Mouse (Mus musculus) stomach, embryonic 16.5 days (tissue): Measurements from ENCODE around the gene Mier3. TPM values are rescaled to one million over a fixed set of nuclear protein-coding genes. Genes with fewer than 3 reads are reported as not detected.

Source experiments
- ATAC-seq: fragments of 200-750 bp; cut with Nextera tagmentation; 2 replicates; pipeline ENCODE4 v1.8.0; 2017; ENCODE audit warnings: moderate number of reproducible peaks, moderate TSS enrichment; ENCODE audit not compliant: insufficient read depth, low FRiP score
- H3K27ac ChIP-seq: fragments of 300-500 bp; sonication (generic); 2 replicates; pipeline ENCODE4 v1.5.1; 2014; ENCODE audit warnings: low read length
- H3K27me3 ChIP-seq: fragments of 300-500 bp; sonication (generic); 2 replicates; pipeline ENCODE4 v1.6.1; 2014; ENCODE audit warnings: low read length, control low read depth, mixed read lengths; ENCODE audit not compliant: control insufficient read depth, insufficient read depth
- H3K36me3 ChIP-seq: fragments of 300-500 bp; sonication (generic); 2 replicates; pipeline ENCODE4 v1.6.1; 2014; ENCODE audit warnings: low read length; ENCODE audit not compliant: control insufficient read depth, insufficient read depth
- H3K4me1 ChIP-seq: fragments of 300-500 bp; sonication (generic); 2 replicates; pipeline ENCODE4 v1.6.1; 2014; ENCODE audit warnings: low read length, control low read depth, mixed read lengths; ENCODE audit not compliant: control insufficient read depth, insufficient read depth
- H3K4me2 ChIP-seq: fragments of 300-500 bp; sonication (generic); 2 replicates; pipeline ENCODE4 v1.6.1; 2014; ENCODE audit warnings: low read depth, low read length, mixed read lengths
- H3K4me3 ChIP-seq: fragments of 300-500 bp; sonication (generic); replicated peaks from 2 replicates; pipeline ENCODE4 v1.5.1; 2014; ENCODE audit warnings: mild to moderate bottlenecking, low read length
- H3K9ac ChIP-seq: fragments of 300-500 bp; sonication (generic); 2 replicates; pipeline ENCODE4 v1.6.1; 2014; ENCODE audit warnings: low read length
- H3K9me3 ChIP-seq: fragments of 300-500 bp; sonication (generic); replicated peaks from 2 replicates; pipeline ENCODE4 v1.6.1; 2016; ENCODE audit warnings: low read length, control low read depth; ENCODE audit not compliant: control insufficient read depth
- WGBS: fragments of 180-500 bp; shearing (Covaris S2); extraction: QIAGEN DNeasy Blood & Tissue Kit; methylation state at CpG from one replicate; pipeline ENCODE4 v1.1.7; 2014; 5-methylcytosine and 5-hydroxymethylcytosine counted together
- polyA plus RNA-seq: library from polyadenylated mRNA; unstranded; fragments of >200 nt; fragmentation: Nextera tagmentation; extraction: Ambion mirVana; gene quantifications from 2 replicates; pipeline ENCODE4 v1.2.1, GENCODE M21; 2015

Mier3 gene
- polyA plus RNA-seq, 1 experiment from 2014 or later, result 18.2 TPM

DNA sequence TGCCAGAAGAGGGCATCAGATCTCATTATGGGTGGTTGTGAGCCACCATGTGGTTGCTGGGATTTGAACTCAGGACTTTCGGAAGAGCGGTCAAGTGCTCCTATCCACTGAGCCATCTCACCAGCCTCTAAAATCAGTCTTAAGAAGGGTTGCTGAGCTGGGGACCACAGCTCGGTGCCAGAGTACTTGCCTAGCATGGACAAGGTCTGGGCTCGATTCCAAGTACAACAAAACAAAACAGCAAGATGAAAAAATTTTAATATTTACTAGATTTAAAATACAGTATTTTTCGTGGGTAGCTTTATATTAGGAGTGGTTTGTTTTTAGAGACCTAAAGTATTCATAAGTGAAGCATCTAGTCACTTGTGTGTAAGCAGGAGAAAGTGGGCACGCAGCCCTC, 72.5 kb downstream of the Mier3 start:
- H3K36me3 ChIP-seq, result peaks cover 68% of the 10 kb centered on the region
- H3K4me2 ChIP-seq, result no peak overlapping the region
- H3K9ac ChIP-seq, result no peak overlapping the region
- H3K4me3 ChIP-seq, result no peak overlapping the region
- no peaks in the 10 kb centered on the region for H3K27me3 ChIP-seq
- H3K9me3 ChIP-seq, result no peaks in the 10 kb centered on the region
- no peaks in the 10 kb centered on the region for H3K4me1 ChIP-seq
- no peak overlapping the region for H3K27ac ChIP-seq
- 85% methylated on average over 6 of the region's 6 CpGs for WGBS
- ATAC-seq, result no peak

DNA sequence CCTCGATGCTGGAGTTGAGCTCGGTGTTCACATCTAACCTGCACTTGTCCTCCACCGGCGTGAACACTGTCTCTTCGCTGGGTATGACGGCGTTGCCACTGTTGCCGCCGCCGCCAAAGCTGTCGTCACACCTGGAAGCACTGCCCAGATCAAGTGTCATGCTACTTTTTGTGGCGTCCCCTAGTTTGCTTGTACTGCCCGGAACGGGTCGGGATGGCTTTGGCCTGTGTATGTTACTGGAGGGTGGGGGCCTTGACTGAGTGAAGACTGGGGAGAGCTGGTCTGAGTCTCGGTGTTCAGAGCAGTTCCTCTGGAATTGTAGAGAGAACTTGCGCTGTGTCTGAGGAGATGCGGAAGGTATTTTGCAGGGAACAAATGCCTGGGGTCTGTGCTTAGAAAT, 74.6 kb downstream of the Mier3 start:
- 95% methylated on average over 18 of the region's 18 CpGs for WGBS
- ATAC-seq, result no peak

DNA sequence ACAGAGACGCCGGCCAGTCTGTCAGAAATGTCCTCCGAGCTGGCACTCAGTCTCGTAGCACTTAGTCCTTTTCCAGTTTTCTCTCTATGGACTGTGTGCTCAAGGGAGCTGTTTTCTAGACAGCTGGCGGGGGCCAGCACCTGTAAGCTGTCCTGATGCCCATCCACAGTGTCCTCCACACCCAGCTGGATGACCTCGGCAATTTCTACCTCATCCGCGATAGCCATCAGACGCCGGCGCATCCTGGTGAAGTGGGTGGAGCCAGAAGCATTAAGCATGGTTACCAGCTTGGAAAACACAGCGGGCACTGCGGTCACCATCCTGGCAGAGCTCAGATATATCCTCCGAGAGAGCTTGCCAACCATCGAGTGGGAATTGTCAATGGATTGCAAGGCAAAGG, 75.2 kb downstream of the Mier3 start:
- H3K4me2 ChIP-seq, result no peak overlapping the region
- ATAC-seq, result no peak
- no peak overlapping the region for H3K4me3 ChIP-seq
- no peak overlapping the region for H3K9ac ChIP-seq
- H3K36me3 ChIP-seq, result peaks cover 71% of the 10 kb centered on the region
- no peak overlapping the region for H3K27ac ChIP-seq
- H3K4me1 ChIP-seq, result no peaks in the 10 kb centered on the region
- no peaks in the 10 kb centered on the region for H3K27me3 ChIP-seq
- no peaks in the 10 kb centered on the region for H3K9me3 ChIP-seq
- 96% methylated on average over 15 of the region's 15 CpGs for WGBS

More for the DNA sequence above, 74.6 kb downstream of the Mier3 start:
- Histone ChIP-seq H3K27ac (no peak overlapping the region), H3K9ac (no peak overlapping the region), H3K4me1 (no peaks in the 10 kb centered on the region), H3K4me3 (no peak overlapping the region), H3K27me3 (no peaks in the 10 kb centered on the region), H3K4me2 (no peak overlapping the region), H3K36me3 (peaks cover 67% of the 10 kb centered on the region), H3K9me3 (no peaks in the 10 kb centered on the region)

DNA sequence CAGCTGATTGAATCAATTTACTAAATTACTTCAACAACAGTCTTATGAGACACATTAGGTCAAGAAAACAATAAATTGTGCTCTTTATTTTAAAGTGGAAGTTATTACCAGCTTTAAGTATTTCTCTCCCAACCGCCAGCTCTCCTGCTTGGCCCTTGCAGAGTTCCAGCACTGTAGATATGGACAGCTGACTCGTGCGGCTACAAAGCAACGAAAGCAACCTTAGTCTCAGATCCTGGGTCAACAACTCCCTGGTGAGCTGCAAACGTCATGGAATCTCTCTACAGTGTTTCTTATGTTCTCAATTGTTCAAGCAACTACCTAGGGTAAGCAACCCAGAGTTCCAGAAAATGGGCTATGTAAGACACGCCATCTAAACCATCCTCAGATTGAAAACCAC, 76.2 kb downstream of the Mier3 start:
- no peak for ATAC-seq
- H3K4me1 ChIP-seq, result no peaks in the 10 kb centered on the region

DNA sequence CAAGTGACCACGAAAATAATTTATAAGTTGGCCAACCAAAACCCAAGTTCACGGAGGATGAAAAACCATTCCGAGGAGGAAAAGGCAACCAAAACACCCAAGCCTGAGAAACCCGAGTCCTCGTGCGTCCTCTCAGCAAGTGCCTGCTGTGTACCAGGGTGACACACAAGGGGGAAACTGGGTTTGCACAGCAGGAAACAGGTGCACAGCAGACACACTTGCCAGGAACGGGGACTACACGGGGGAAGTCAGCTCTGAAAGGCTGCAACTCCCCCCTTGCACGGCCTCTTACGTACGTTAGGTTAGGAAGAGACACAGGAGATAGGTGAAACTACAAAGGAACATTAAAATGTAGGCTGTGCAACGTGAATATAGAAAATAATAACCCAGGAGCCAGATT, 81.7 kb downstream of the Mier3 start:
- Histone ChIP-seq H3K27ac (no peak overlapping the region), H3K9me3 (no peaks in the 10 kb centered on the region), H3K4me1 (no peaks in the 10 kb centered on the region), H3K9ac (no peak overlapping the region), H3K36me3 (peaks cover 56% of the 10 kb centered on the region), H3K27me3 (no peaks in the 10 kb centered on the region), H3K4me2 (no peak overlapping the region), H3K4me3 (no peak overlapping the region)
- 89% methylated on average over 12 of the region's 12 CpGs for WGBS
- ATAC-seq, result no peak

More for the DNA sequence above, 76.2 kb downstream of the Mier3 start:
- Histone ChIP-seq H3K9ac (no peak overlapping the region), H3K27ac (no peak overlapping the region), H3K27me3 (no peaks in the 10 kb centered on the region), H3K36me3 (peaks cover 74% of the 10 kb centered on the region), H3K4me2 (no peak overlapping the region), H3K9me3 (no peaks in the 10 kb centered on the region), H3K4me3 (no peak overlapping the region)
- WGBS, result 91% methylated on average over 6 of the region's 6 CpGs

Other genes starting within 250 kb of the Mier3 start
- gene Gpbp1, start 190.9 kb upstream of the Mier3 start, polyA plus RNA-seq, result 66.6 and 77.7 TPM in 2 replicates
- gene Gm49496, start 131.0 kb upstream of the Mier3 start, polyA plus RNA-seq, result not detected in 2 replicates
- not detected in 2 replicates for gene Gm10198, start 88.2 kb upstream of the Mier3 start, polyA plus RNA-seq
- gene Map3k1, start 128.0 kb downstream of the Mier3 start, polyA plus RNA-seq, result 22.3 and 23.6 TPM in 2 replicates